Mouse (Mus musculus) kidney, postnatal 14 days (tissue): ENCODE results near the gene Zdhhc5.

ENCODE experiments used
- DNase-seq: peaks from one replicate; pipeline ENCODE4 v3.0.0; 2022; ENCODE audit warnings: mixed read lengths

The Zdhhc5 gene

GRCm38 (mm10) chr2:84638428-84639220 lies 76.4 kb downstream of the Zdhhc5 start:
- no peak for DNase-seq
